Mouse (Mus musculus) G1E (cell line): ENCODE measurements at regions not wholly inside any gene's neighbourhood (a gene's known extent, or its start where the extent isn't known, plus 50 kb on each side); places are given as distances from the start of the nearest gene placed in this dataset.

ENCODE experiments used
- CTCF ChIP-seq: IDR thresholded peaks from 2 replicates; pipeline ENCODE4 v1.5.1; 2012; ENCODE audit warnings: low read depth, low read length, inconsistent platforms, mixed read lengths
- GATA1 ChIP-seq: IDR thresholded peaks from 2 replicates; pipeline ENCODE4 v1.6.1; 2012; ENCODE audit warnings: borderline replicate concordance, low read length, inconsistent platforms, mixed read lengths
- POLR2AphosphoS5 ChIP-seq: IDR thresholded peaks from 2 replicates; pipeline ENCODE4 v1.6.1; 2012; ENCODE audit warnings: low read depth, low read length, inconsistent platforms; ENCODE audit not compliant: insufficient replicate concordance
- TAL1 ChIP-seq: conservative IDR thresholded peaks from 2 replicates; pipeline ENCODE4 v1.6.1; 2012; ENCODE audit warnings: low read depth, low read length, inconsistent platforms, mixed read lengths

- no peak for TF ChIP-seq CTCF
- TF ChIP-seq GATA1 = no peak
- TF ChIP-seq POLR2AphosphoS5 = no peak
- no peak for TF ChIP-seq TAL1
Measured at GRCm38 (mm10) chr3:61072330-61072729, 69.7 kb downstream of the P2ry1 start.
